ENCODE assay signal across 8 mouse cellular contexts in the genomic region with DNA sequence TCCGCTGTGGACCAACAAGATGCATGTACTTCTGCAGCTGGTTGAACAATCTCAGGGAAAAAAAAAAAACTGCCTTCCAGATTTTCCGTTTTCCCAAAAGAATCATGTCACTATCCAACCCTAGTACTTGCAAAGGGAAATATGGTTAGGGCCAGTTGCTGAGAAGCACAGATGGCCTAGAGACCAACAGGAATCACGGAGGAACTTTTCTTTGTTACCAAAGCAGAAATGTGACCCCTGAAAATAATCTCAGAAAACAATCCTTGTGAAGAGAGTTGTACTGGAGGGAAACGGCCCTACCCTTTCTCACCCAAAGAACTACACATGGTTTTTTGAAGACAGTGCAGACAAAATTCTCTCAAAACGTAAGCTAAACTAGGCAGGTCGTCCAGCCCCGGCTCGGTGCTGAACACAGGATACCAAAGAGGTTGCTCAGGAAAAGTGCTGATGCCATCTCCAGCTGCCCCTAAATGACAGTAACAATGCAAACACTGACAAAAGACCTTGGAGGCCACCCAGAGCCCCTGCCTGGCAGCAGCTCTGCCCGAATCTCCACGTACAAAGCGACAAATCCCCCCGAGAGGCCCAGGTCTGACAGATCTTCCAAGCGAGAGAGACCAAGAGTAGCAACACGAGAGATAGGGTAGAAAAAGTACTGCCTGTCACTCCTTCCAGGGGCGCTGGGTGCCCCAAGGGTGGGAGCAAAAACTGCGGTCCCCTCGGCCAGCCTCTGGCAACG. TPM values are rescaled to one million over a fixed set of nuclear protein-coding genes. Genes with fewer than 3 reads are reported as not detected.
DNase-seq lines count a peak whose midpoint lies in the region; ATAC-seq lines count a peak whose summit lies in the region.

No protein-coding gene starts in this region.

- peak overlapping the region; percentile 98 for H3K9ac ChIP-seq in forebrain, embryonic 12.5 days
- peak overlapping the region; percentile 95 for H3K9ac ChIP-seq in hindbrain, embryonic 13.5 days
- H3K9ac ChIP-seq in limb, embryonic 15.5 days: peak overlapping the region; percentile 92

- H3K4me2 ChIP-seq in forebrain, embryonic 12.5 days: peak overlapping the region; percentile 75
- peak overlapping the region; percentile 80 for H3K4me2 ChIP-seq in hindbrain, embryonic 13.5 days
- peak overlapping the region; percentile 53 for H3K4me2 ChIP-seq in limb, embryonic 15.5 days

- H3K36me3 ChIP-seq in forebrain, embryonic 12.5 days (replicated peaks): peaks cover 7% of the 10 kb centered on the region
- H3K36me3 ChIP-seq in hindbrain, embryonic 13.5 days: peaks cover 8% of the 10 kb centered on the region
- peaks cover 4% of the 10 kb centered on the region; the same call in 1 of the 2 replicates for H3K36me3 ChIP-seq in limb, embryonic 15.5 days

- WGBS in forebrain, embryonic 12.5 days: 1% methylated on average over 18 of the region's 18 CpGs
- under 1% methylated on average over 18 of the region's 18 CpGs for WGBS in hindbrain, embryonic 13.5 days
- under 1% methylated on average over 18 of the region's 18 CpGs for WGBS in limb, embryonic 15.5 days

- ATAC-seq in forebrain, embryonic 12.5 days (ENCODE audit: low FRiP score): peak; percentile 2; the same call in 1 of the 2 replicates
- ATAC-seq in hindbrain, embryonic 13.5 days (ENCODE audit: low FRiP score): peak; percentile 3; the same call in 1 of the 2 replicates
- ATAC-seq in limb, embryonic 15.5 days (ENCODE audit: insufficient number of reproducible peaks, low FRiP score, low TSS enrichment, low read depth): no peak

- H3K9me3 ChIP-seq in forebrain, embryonic 12.5 days: no peaks in the 10 kb centered on the region; the same call in 1 of the 2 replicates
- no peaks in the 10 kb centered on the region for H3K9me3 ChIP-seq in hindbrain, embryonic 13.5 days
- H3K9me3 ChIP-seq in limb, embryonic 15.5 days: no peaks in the 10 kb centered on the region

- peak overlapping the region; percentile 92 for H3K4me3 ChIP-seq in forebrain, embryonic 12.5 days (replicated peaks)
- H3K4me3 ChIP-seq in hindbrain, embryonic 13.5 days: peak overlapping the region; percentile 95
- H3K4me3 ChIP-seq in limb, embryonic 15.5 days: peak overlapping the region; percentile 94

- H3K27ac ChIP-seq in forebrain, embryonic 12.5 days: peak overlapping the region; percentile 97
- peak overlapping the region; percentile 98 for H3K27ac ChIP-seq in hindbrain, embryonic 13.5 days
- peak overlapping the region; percentile 99 for H3K27ac ChIP-seq in limb, embryonic 15.5 days

- peak; percentile 32 for DNase-seq in kidney, adult 11 months
- no peak for DNase-seq in kidney, adult 18-20 months
- peak; percentile 57 for DNase-seq in R1 (ENCODE audit: low read depth, low spot score)
- DNase-seq in neural tube, embryonic 10.5 days (ENCODE audit: extremely low spot score, low spot score): peak; percentile 68
- DNase-seq in ovary, postnatal 14 days (ENCODE audit: low spot score): no peak

- no peaks in the 10 kb centered on the region for H3K27me3 ChIP-seq in forebrain, embryonic 12.5 days
- H3K27me3 ChIP-seq in hindbrain, embryonic 13.5 days: no peaks in the 10 kb centered on the region
- H3K27me3 ChIP-seq in limb, embryonic 15.5 days: no peaks in the 10 kb centered on the region

- peaks cover 22% of the 10 kb centered on the region for H3K4me1 ChIP-seq in forebrain, embryonic 12.5 days
- H3K4me1 ChIP-seq in hindbrain, embryonic 13.5 days (replicated peaks): peaks cover 33% of the 10 kb centered on the region
- H3K4me1 ChIP-seq in limb, embryonic 15.5 days: peaks cover 14% of the 10 kb centered on the region

RNA-seq across cellular contexts. Expression of a gene that starts 1.5 kb away (rescaled TPM):
- polyA plus RNA-seq in forebrain, embryonic 12.5 days (2016; fragmentation: Nextera tagmentation; extraction: Ambion mirVana): 71.1 and 77.4 TPM in 2 replicates
- polyA plus RNA-seq in hindbrain, embryonic 13.5 days (2015; fragmentation: Nextera tagmentation; extraction: Ambion mirVana): 64.0 and 66.7 TPM in 2 replicates
- polyA plus RNA-seq in limb, embryonic 15.5 days (2015; fragmentation: Nextera tagmentation; extraction: Ambion mirVana): 85.3 and 86.2 TPM in 2 replicates

RNA-seq across cellular contexts. Expression of a gene that starts 29.9 kb away (rescaled TPM):
- 252 and 269 TPM in 2 replicates for polyA plus RNA-seq in forebrain, embryonic 12.5 days (2016; fragmentation: Nextera tagmentation; extraction: Ambion mirVana)
- 215 and 218 TPM in 2 replicates for polyA plus RNA-seq in hindbrain, embryonic 13.5 days (2015; fragmentation: Nextera tagmentation; extraction: Ambion mirVana)
- polyA plus RNA-seq in limb, embryonic 15.5 days (2015; fragmentation: Nextera tagmentation; extraction: Ambion mirVana): 178 and 186 TPM in 2 replicates

RNA-seq across cellular contexts. Expression of a gene that starts 44.9 kb away (rescaled TPM):
- 28.5 and 39.7 TPM in 2 replicates for polyA plus RNA-seq in forebrain, embryonic 12.5 days (2016; fragmentation: Nextera tagmentation; extraction: Ambion mirVana)
- polyA plus RNA-seq in hindbrain, embryonic 13.5 days (2015; fragmentation: Nextera tagmentation; extraction: Ambion mirVana): 25.9 and 27.1 TPM in 2 replicates
- 14.5 and 17.0 TPM in 2 replicates for polyA plus RNA-seq in limb, embryonic 15.5 days (2015; fragmentation: Nextera tagmentation; extraction: Ambion mirVana)

Comparison
In these comparisons a context has a peak if more than half of its experiments do, and no peak if none do; other contexts are left out.
1. DNase-seq: peak in kidney, adult 11 months (single experiment), R1 (single experiment) and neural tube, embryonic 10.5 days (single experiment); none in kidney, adult 18-20 months (single experiment) and ovary, postnatal 14 days (single experiment).
2. Peak in every context shown above with its lines, with median percentiles within 50 percentile points of each other: H3K27ac ChIP-seq, H3K4me2 ChIP-seq, H3K4me3 ChIP-seq and H3K9ac ChIP-seq.